Mouse (Mus musculus): ENCODE results near the gene Triap1. TPM values are rescaled to one million over a fixed set of nuclear protein-coding genes. Genes with fewer than 3 reads are reported as not detected.
A peak's percentile ranks its signal among the peaks of the same experiment; 100 is the strongest.

The Triap1 gene
- polyA plus RNA-seq, 1 experiment from 2014 or later = 56.2 TPM

DNA sequence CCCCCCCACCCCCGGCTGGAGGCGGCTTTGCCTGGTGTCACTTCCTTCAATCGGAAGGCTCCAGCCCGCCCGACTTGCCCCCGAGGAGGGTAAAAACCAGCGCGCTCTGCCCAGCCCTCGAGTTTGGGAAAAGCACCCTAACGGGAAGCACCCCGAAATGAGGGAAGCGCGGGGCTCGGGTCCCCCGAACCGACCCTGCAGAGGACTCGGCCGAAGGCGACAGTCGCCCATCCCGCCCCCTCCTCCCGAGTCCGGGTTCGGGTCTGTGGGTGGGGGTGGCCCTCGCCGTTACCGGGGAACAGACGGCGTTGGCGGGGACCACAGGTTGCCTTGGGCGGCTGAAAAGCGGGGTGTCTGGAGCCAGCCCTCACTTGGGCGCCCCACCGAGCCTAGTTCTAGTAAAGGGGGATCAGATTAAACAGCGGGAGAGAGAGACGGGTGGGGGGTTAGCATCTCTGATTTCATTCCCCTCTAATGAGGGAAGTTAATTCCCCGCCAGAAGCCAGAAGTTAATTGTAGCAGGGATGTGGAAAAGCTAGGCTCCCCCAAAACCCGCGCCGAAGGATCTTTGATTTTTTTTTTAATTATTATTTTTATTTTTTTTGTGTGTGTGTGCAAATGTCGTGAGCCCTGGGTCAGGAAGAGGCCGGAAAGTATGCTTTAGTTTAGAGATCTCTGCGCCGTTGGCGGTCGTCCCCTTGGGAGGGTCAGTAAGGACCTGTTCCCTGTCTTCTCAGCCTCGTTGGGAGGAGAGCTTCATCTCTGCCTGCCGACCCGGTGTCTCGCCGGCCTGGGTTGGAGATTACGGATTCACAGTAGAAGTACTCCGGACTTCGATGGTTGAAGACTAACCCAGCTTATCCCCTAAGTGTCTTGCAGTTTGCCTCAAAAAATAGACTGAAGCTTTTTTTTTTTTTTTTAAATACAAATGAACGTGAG, 13.1 kb upstream of the Triap1 start:
- peak; percentile 13 for ATAC-seq (ENCODE audit: low FRiP score, low TSS enrichment)
- peaks cover 15% of the 10 kb centered on the region for H3K4me1 ChIP-seq (ENCODE audit: control insufficient read depth, insufficient read depth, low read length)
- H3K4me2 ChIP-seq (replicated peaks; ENCODE audit: low read depth, low read length) = peak overlapping the region; percentile 49
- under 1% methylated on average over 49 of the region's 55 CpGs for WGBS
- peak overlapping the region; percentile 80 for H3K4me3 ChIP-seq (ENCODE audit: low read length)
- H3K36me3 ChIP-seq (ENCODE audit: control insufficient read depth, insufficient read depth, low read length) = peaks cover 28% of the 10 kb centered on the region
- H3K27me3 ChIP-seq (ENCODE audit: control insufficient read depth, insufficient read depth, low read length) = no peaks in the 10 kb centered on the region
- H3K9me3 ChIP-seq (ENCODE audit: control insufficient read depth, low read length) = no peaks in the 10 kb centered on the region
- H3K27ac ChIP-seq (ENCODE audit: low read depth, low read length) = peak overlapping the region; percentile 91
- peak overlapping the region; percentile 88 for H3K9ac ChIP-seq (ENCODE audit: low read depth, low read length)

DNA sequence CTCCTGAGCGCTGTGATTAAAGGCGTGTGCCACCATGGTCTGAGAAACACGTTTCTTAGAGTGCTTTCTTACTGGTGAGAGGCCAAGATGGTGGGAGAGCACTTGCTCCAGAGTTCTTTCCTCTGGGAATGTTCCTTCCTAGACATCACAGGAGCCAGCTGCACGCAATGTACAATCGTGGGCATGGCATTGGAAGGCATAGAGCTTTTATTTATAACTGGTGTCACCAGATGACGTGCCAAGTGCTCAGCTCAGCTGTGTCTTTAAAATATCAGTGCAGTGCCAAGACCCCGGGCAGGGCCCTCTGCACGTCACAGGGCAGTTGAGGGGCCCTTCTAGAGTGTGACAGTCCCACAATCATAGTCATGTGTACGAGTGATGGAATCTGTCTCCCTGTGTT, 10.1 kb upstream of the Triap1 start:
- Histone ChIP-seq H3K36me3 (ENCODE audit: control insufficient read depth, insufficient read depth, low read length) (peaks cover 56% of the 10 kb centered on the region), H3K4me1 (ENCODE audit: control insufficient read depth, insufficient read depth, low read length) (peaks cover 15% of the 10 kb centered on the region), H3K27ac (ENCODE audit: low read depth, low read length) (no peak overlapping the region), H3K4me3 (ENCODE audit: low read length) (no peak overlapping the region), H3K9me3 (ENCODE audit: control insufficient read depth, low read length) (no peaks in the 10 kb centered on the region), H3K9ac (ENCODE audit: low read depth, low read length) (no peak overlapping the region), H3K4me2 (replicated peaks; ENCODE audit: low read depth, low read length) (no peak overlapping the region), H3K27me3 (ENCODE audit: control insufficient read depth, insufficient read depth, low read length) (no peaks in the 10 kb centered on the region)
- 88% methylated on average over 9 of the region's 9 CpGs for WGBS
- no peak for ATAC-seq (ENCODE audit: low FRiP score, low TSS enrichment)

DNA sequence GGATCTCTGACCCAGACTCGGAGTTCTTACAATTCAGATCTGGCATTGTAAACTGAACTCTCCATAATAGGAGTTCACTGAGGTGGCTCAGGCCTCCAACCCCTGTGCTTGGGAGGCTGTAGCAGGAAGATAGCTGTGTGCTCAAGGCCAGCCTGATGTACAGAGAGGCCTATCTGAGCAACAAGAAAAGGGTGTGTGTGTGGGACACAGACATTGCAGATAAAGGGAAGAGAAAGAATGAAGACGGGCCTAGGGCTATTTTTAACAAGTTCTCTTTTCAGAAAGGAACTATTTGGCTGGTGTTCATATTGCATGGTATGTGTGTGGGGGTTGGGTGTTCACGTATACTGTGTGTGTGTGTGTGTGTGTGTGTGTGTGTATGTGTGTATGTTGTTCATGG, 7.4 kb upstream of the Triap1 start:
- H3K9ac ChIP-seq (ENCODE audit: low read depth, low read length) = no peak overlapping the region
- no peak for ATAC-seq (ENCODE audit: low FRiP score, low TSS enrichment)
- H3K27me3 ChIP-seq (ENCODE audit: control insufficient read depth, insufficient read depth, low read length) = no peaks in the 10 kb centered on the region
- H3K27ac ChIP-seq (ENCODE audit: low read depth, low read length) = no peak overlapping the region
- WGBS = 81% methylated on average over 3 of the region's 3 CpGs
- peaks cover 7% of the 10 kb centered on the region for H3K4me1 ChIP-seq (ENCODE audit: control insufficient read depth, insufficient read depth, low read length)
- no peak overlapping the region for H3K4me2 ChIP-seq (replicated peaks; ENCODE audit: low read depth, low read length)
- H3K9me3 ChIP-seq (ENCODE audit: control insufficient read depth, low read length) = no peaks in the 10 kb centered on the region
- peaks cover 60% of the 10 kb centered on the region for H3K36me3 ChIP-seq (ENCODE audit: control insufficient read depth, insufficient read depth, low read length)
- H3K4me3 ChIP-seq (ENCODE audit: low read length) = no peak overlapping the region

DNA sequence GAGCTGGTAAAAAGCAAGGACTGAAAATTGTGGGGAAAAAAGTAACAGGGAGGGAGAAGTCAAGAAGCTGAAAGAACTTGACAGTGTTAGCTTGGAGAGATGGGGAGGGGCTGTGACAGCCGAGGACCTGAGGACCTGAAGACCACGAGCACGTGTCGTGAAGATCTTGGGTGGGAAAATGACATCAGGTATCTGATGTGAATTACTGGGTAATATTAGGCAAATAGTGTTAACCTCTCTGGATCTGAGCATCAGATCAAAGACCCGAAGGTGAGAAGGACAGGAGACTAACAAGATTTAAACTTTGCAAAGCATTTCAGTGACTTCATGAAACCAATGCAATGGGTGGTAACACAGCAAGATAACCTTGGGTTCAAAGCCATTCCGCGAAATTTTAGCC, 1.0 kb upstream of the Triap1 start:
- no peak overlapping the region for H3K27ac ChIP-seq (ENCODE audit: low read depth, low read length)
- peaks cover 13% of the 10 kb centered on the region for H3K4me1 ChIP-seq (ENCODE audit: control insufficient read depth, insufficient read depth, low read length)
- H3K36me3 ChIP-seq (ENCODE audit: control insufficient read depth, insufficient read depth, low read length) = peaks cover 38% of the 10 kb centered on the region
- WGBS = 27% methylated on average over 7 of the region's 7 CpGs
- peak overlapping the region; percentile 70; the same call in 1 of the 2 replicates for H3K9ac ChIP-seq (ENCODE audit: low read depth, low read length)
- H3K9me3 ChIP-seq (ENCODE audit: control insufficient read depth, low read length) = no peaks in the 10 kb centered on the region
- H3K4me3 ChIP-seq (ENCODE audit: low read length) = peak overlapping the region; percentile 61
- H3K27me3 ChIP-seq (ENCODE audit: control insufficient read depth, insufficient read depth, low read length) = no peaks in the 10 kb centered on the region
- peak overlapping the region; percentile 66 for H3K4me2 ChIP-seq (replicated peaks; ENCODE audit: low read depth, low read length)
- ATAC-seq (ENCODE audit: low FRiP score, low TSS enrichment) = no peak

DNA sequence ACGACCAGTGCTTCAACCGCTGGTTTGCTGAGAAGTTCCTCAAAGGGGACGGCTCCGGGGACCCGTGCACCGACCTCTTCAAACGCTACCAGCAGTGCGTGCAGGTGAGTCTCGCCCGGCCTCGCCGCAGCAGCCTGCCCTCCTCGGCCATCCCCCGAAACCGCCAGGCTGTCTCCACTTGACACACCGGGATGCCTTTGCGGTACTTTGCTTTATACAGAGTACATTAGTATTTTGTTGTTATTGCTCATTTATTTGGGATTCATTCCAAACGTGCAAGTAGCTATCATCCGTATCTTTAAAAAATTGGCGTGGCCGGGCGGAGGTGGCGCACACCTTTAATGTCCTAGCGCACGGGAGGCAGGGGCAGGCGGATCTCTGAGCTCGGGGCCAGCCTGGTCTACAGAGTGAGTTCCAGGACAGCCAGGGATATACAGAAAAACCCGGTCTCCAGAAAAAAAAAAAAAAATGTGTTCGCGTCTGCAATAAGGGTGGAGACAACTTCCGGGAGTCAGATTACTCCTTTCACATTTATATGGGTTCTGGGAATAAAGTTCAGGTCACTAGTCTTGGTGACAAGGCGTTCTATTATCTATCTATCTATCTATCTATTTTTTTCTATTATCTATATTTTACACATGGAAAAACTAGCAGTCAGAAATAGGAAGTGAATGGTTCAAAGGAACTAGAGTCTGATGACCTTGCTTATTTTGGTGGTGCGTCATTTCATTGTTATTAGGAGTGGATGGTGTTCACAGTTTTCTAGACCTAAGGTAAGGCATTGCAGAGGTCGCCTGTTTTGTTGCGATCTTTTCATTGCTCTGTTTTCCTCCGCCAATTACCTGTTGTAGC, 515 bp downstream of the Triap1 start:
- Histone ChIP-seq H3K36me3 (ENCODE audit: control insufficient read depth, insufficient read depth, low read length) (peaks cover 42% of the 10 kb centered on the region), H3K27me3 (ENCODE audit: control insufficient read depth, insufficient read depth, low read length) (no peaks in the 10 kb centered on the region), H3K4me1 (ENCODE audit: control insufficient read depth, insufficient read depth, low read length) (peaks cover 13% of the 10 kb centered on the region), H3K4me2 (replicated peaks; ENCODE audit: low read depth, low read length) (peak overlapping the region; percentile 66), H3K9me3 (ENCODE audit: control insufficient read depth, low read length) (no peaks in the 10 kb centered on the region), H3K9ac (ENCODE audit: low read depth, low read length) (peak overlapping the region; percentile 70), H3K4me3 (ENCODE audit: low read length) (peak overlapping the region; percentile 61), H3K27ac (ENCODE audit: low read depth, low read length) (peak overlapping the region; percentile 44; the same call in 1 of the 2 replicates)
- ATAC-seq (ENCODE audit: low FRiP score, low TSS enrichment) = peak; percentile 5; the same call in 1 of the 2 replicates
- WGBS = 12% methylated on average over 36 of the region's 36 CpGs

DNA sequence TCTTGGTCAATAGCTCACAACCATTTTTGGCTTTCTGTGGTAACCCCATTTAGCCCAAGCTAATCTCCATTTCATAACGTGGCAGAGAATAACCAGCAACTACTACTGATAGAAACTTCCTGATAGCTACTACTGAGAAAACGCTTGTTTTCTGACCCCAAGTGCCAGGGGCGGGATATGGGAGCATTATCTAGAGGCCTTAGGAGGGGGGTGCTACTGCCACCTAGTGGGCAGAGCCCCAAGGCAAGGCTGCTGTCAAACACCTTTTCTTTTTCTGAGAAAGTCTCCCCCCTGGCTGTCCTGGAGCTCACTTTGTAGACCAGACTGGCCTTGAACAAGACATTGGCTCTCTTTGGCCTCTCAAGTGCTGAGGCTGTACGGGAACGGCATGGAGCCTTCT, 6.5 kb downstream of the Triap1 start:
- peak; percentile 58 for ATAC-seq (ENCODE audit: low FRiP score, low TSS enrichment)
- Histone ChIP-seq H3K27ac (ENCODE audit: low read depth, low read length) (no peak overlapping the region), H3K4me1 (ENCODE audit: control insufficient read depth, insufficient read depth, low read length) (peaks cover 6% of the 10 kb centered on the region; the same call in 1 of the 2 replicates), H3K9me3 (ENCODE audit: control insufficient read depth, low read length) (peaks cover 3% of the 10 kb centered on the region; the same call in 1 of the 2 replicates), H3K4me2 (replicated peaks; ENCODE audit: low read depth, low read length) (peak overlapping the region; percentile 91), H3K36me3 (ENCODE audit: control insufficient read depth, insufficient read depth, low read length) (peaks cover 41% of the 10 kb centered on the region), H3K27me3 (ENCODE audit: control insufficient read depth, insufficient read depth, low read length) (no peaks in the 10 kb centered on the region), H3K9ac (ENCODE audit: low read depth, low read length) (peak overlapping the region; percentile 79; the same call in 1 of the 2 replicates), H3K4me3 (ENCODE audit: low read length) (peak overlapping the region; percentile 92)
- WGBS = 4% methylated on average over 5 of the region's 5 CpGs

DNA sequence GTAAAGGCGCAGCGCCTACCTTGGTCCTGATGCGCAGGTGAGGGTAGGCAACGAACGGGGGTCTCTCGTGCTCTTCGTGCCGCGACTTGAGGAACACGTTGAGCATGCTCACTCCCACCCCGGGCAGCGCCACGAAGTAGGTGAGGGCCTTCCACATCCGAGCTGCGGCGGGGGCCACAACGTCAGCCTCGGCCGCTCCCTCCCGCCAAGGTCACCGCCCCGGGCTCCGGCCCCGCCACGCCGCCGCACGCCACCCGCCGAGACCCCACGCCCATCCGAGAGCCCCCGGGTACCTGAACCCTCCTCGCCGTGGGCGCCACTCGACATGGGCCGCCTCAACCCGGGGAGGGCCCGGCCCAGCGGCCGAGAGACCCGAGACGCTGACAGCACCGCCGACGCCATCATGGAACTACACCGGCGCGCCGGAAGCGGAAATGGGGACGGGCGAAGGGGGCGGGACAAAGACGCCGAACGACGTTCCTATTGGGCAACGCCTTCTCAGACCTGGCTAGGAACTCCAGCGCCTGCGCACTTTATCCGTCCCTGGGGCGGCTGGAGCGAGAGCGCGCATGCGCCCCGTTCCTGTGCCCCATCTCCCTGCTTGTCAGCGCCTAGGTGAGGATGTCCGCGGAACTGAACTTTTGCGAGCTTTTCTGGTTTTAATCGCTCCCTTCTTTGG, 7.7 kb downstream of the Triap1 start, which contains the start of gene Cox6a1:
Cox6a1 (minus strand) TSS at position 436 of the 679 bp plus-strand sequence.
- Histone ChIP-seq H3K9me3 (ENCODE audit: control insufficient read depth, low read length) (peaks cover 3% of the 10 kb centered on the region; the same call in 1 of the 2 replicates), H3K4me2 (replicated peaks; ENCODE audit: low read depth, low read length) (peak within 1 kb of the TSS; percentile 91), H3K27me3 (ENCODE audit: control insufficient read depth, insufficient read depth, low read length) (no peaks in the 10 kb centered on the region), H3K36me3 (ENCODE audit: control insufficient read depth, insufficient read depth, low read length) (peaks cover 30% of the 10 kb centered on the region), H3K4me1 (ENCODE audit: control insufficient read depth, insufficient read depth, low read length) (peaks cover 6% of the 10 kb centered on the region; the same call in 1 of the 2 replicates), H3K9ac (ENCODE audit: low read depth, low read length) (peak within 1 kb of the TSS; percentile 79), H3K4me3 (ENCODE audit: low read length) (peak within 1 kb of the TSS; percentile 92), H3K27ac (ENCODE audit: low read depth, low read length) (peak within 1 kb of the TSS; percentile 71)
- peak; percentile 96 for ATAC-seq (ENCODE audit: low FRiP score, low TSS enrichment)
- WGBS = under 1% methylated on average over 52 of the region's 74 CpGs

DNA sequence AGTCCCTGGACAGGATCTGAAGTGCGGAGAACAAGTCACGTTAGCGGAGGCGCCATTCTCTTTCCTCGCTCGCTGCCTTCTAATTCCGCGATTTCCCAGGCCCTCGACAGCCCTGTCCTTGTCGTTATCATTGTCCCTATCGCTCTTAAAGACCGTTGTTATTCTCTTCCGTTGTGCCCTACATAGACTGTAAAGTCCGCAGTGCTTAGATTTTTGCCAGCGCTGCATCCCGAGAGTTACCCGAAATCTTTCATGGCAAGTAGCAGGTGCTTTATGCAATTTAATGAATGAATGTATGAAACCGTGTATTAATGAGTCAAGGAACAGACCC, 8.2 kb downstream of the Triap1 start:
- H3K27me3 ChIP-seq (ENCODE audit: control insufficient read depth, insufficient read depth, low read length) = no peaks in the 10 kb centered on the region
- ATAC-seq (ENCODE audit: low FRiP score, low TSS enrichment) = no peak; the same call in 1 of the 2 replicates
- peak overlapping the region; percentile 71 for H3K27ac ChIP-seq (ENCODE audit: low read depth, low read length)
- H3K4me1 ChIP-seq (ENCODE audit: control insufficient read depth, insufficient read depth, low read length) = peaks cover 6% of the 10 kb centered on the region; the same call in 1 of the 2 replicates
- whole genome bisulfite sequencing = under 1% methylated on average over 18 of the region's 18 CpGs
- peak overlapping the region; percentile 80 for H3K4me2 ChIP-seq (replicated peaks; ENCODE audit: low read depth, low read length)
- peaks cover 25% of the 10 kb centered on the region for H3K36me3 ChIP-seq (ENCODE audit: control insufficient read depth, insufficient read depth, low read length)
- peak overlapping the region; percentile 79 for H3K9ac ChIP-seq (ENCODE audit: low read depth, low read length)
- peaks cover 3% of the 10 kb centered on the region; the same call in 1 of the 2 replicates for H3K9me3 ChIP-seq (ENCODE audit: control insufficient read depth, low read length)
- H3K4me3 ChIP-seq (ENCODE audit: low read length) = peak overlapping the region; percentile 92
